Mouse (Mus musculus) MEL (cell line): ENCODE measurements around the gene Skap2. TPM values are rescaled to one million over a fixed set of nuclear protein-coding genes. Genes with fewer than 3 reads are reported as not detected.
A peak's percentile ranks its signal among the peaks of the same experiment; 100 is the strongest.

Experiments used
- DNase-seq: peaks from one replicate; pipeline ENCODE4 v3.0.0; 2011; ENCODE audit warnings: low read depth, low spot score
- H3K27ac ChIP-seq: 2 replicates; pipeline ENCODE4 v1.5.1; 2012; ENCODE audit warnings: low read depth, mild to moderate bottlenecking, control low read depth, low read length, moderate library complexity; ENCODE audit not compliant: control insufficient read depth
- H3K27me3 ChIP-seq, 2 experiments: fragments of 150-350 bp in 1 of 2; sonication (generic) in 1 of 2; 2 replicates each; pipeline ENCODE4 v1.6.1; 2012; ENCODE audit warnings: low read length in 2 of 2, mild to moderate bottlenecking in 2 of 2, improper control_type of control experiment in 1 of 2, moderate library complexity in 1 of 2; ENCODE audit not compliant: insufficient read depth in 2 of 2, control insufficient read depth in 1 of 2
- H3K36me3 ChIP-seq, 2 experiments: 2 replicates each; pipeline ENCODE4 v1.6.1; 2012 to 2014; ENCODE audit warnings: low read length in 2 of 2, improper control_type of control experiment in 1 of 2, inconsistent platforms in 1 of 2, mild to moderate bottlenecking in 1 of 2; ENCODE audit not compliant: insufficient read depth in 2 of 2, control insufficient read depth in 1 of 2
- H3K4me1 ChIP-seq, 2 experiments: fragments of 150-350 bp in 1 of 2; sonication (generic) in 1 of 2; 2 replicates each; pipeline ENCODE4 v1.6.1; 2012; ENCODE audit warnings: low read length in 2 of 2, improper control_type of control experiment in 1 of 2, mild to moderate bottlenecking in 1 of 2; ENCODE audit not compliant: insufficient read depth in 2 of 2, control insufficient read depth in 1 of 2
- H3K4me3 ChIP-seq, 2 experiments: fragments of 150-350 bp in 1 of 2; sonication (generic) in 1 of 2; 2 replicates each; pipeline ENCODE4 v1.5.1; 2012; ENCODE audit warnings: low read depth in 2 of 2, low read length in 2 of 2, mild to moderate bottlenecking in 2 of 2, moderate library complexity in 2 of 2, control low read depth in 1 of 2, improper control_type of control experiment in 1 of 2; ENCODE audit not compliant: control insufficient read depth in 1 of 2, insufficient read depth in 1 of 2
- H3K79me2 ChIP-seq: 2 replicates; pipeline ENCODE4 v1.6.1; 2012; ENCODE audit warnings: mild to moderate bottlenecking, low read length, moderate library complexity; ENCODE audit not compliant: control insufficient read depth, poor library complexity, insufficient read depth
- H3K9ac ChIP-seq: 2 replicates; pipeline ENCODE4 v1.6.1; 2012; ENCODE audit warnings: low read depth, mild to moderate bottlenecking, control low read depth, low read length, moderate library complexity; ENCODE audit not compliant: control insufficient read depth, poor library complexity, severe bottlenecking
- H3K9me3 ChIP-seq: fragments of 150-350 bp; sonication (generic); replicated peaks from 2 replicates; pipeline ENCODE4 v1.6.1; 2012; ENCODE audit warnings: mild to moderate bottlenecking, low read length, improper control_type of control experiment, moderate library complexity; ENCODE audit not compliant: insufficient read depth
- CTCF ChIP-seq, 3 experiments: IDR thresholded peaks in 2 of 3; conservative IDR thresholded peaks in 1 of 3; 2 replicates each; pipeline ENCODE4 v1.5.1; 2011 to 2012; ENCODE audit warnings: low read length in 3 of 3, low read depth in 2 of 3, mild to moderate bottlenecking in 2 of 3, improper control_type of control experiment in 1 of 3, inconsistent platforms in 1 of 3, mixed read lengths in 1 of 3, moderate library complexity in 1 of 3; ENCODE audit not compliant: control insufficient read depth in 1 of 3, insufficient read depth in 1 of 3, poor library complexity in 1 of 3, severe bottlenecking in 1 of 3
- HCFC1 ChIP-seq: IDR thresholded peaks from 2 replicates; pipeline ENCODE4 v1.6.1; 2012; ENCODE audit warnings: low read depth, mild to moderate bottlenecking, inconsistent platforms, low read length, improper control_type of control experiment, moderate library complexity
- KAT2A ChIP-seq: conservative IDR thresholded peaks from 2 replicates; pipeline ENCODE4 v1.6.1; 2012; ENCODE audit warnings: low read depth, low read length, improper control_type of control experiment, inconsistent platforms
- MAX ChIP-seq: IDR thresholded peaks from 2 replicates; pipeline ENCODE4 v1.6.1; 2011; ENCODE audit warnings: low read length, improper control_type of control experiment
- MAZ ChIP-seq: IDR thresholded peaks from 2 replicates; pipeline ENCODE4 v1.6.1; 2012; ENCODE audit warnings: low read depth, mild to moderate bottlenecking, inconsistent platforms, low read length, improper control_type of control experiment
- MXI1 ChIP-seq: IDR thresholded peaks from 2 replicates; pipeline ENCODE4 v1.6.1; 2011; ENCODE audit warnings: mild to moderate bottlenecking, low read depth, low read length, improper control_type of control experiment
- MYB ChIP-seq: IDR thresholded peaks from 2 replicates; pipeline ENCODE4 v1.6.1; 2011; ENCODE audit warnings: mild to moderate bottlenecking, low read depth, low read length, improper control_type of control experiment
- NELFE ChIP-seq: IDR thresholded peaks from 2 replicates; pipeline ENCODE4 v1.6.1; 2011; ENCODE audit warnings: low read depth, low read length, improper control_type of control experiment
- POLR2AphosphoS2 ChIP-seq: IDR thresholded peaks from 2 replicates; pipeline ENCODE4 v1.6.1; 2011; ENCODE audit warnings: low read length, improper control_type of control experiment
- RCOR1 ChIP-seq: IDR thresholded peaks from 2 replicates; pipeline ENCODE4 v1.6.1; 2012; ENCODE audit warnings: low read depth, mild to moderate bottlenecking, inconsistent platforms, low read length, improper control_type of control experiment
- SIN3A ChIP-seq: IDR thresholded peaks from 2 replicates; pipeline ENCODE4 v1.6.1; 2012; ENCODE audit warnings: low read length, improper control_type of control experiment, inconsistent platforms
- SMC3 ChIP-seq: IDR thresholded peaks from 2 replicates; pipeline ENCODE4 v1.6.1; 2011; ENCODE audit warnings: low read depth, low read length, improper control_type of control experiment
- TBP ChIP-seq: IDR thresholded peaks from 2 replicates; pipeline ENCODE4 v1.8.0; 2011; ENCODE audit warnings: low read depth, low read length, improper control_type of control experiment
- TCF12 ChIP-seq: IDR thresholded peaks from 2 replicates; pipeline ENCODE4 v1.6.1; 2014; ENCODE audit warnings: low read depth, mild to moderate bottlenecking, inconsistent platforms, low read length, improper control_type of control experiment, moderate library complexity
- USF1 ChIP-seq: IDR thresholded peaks from 2 replicates; pipeline ENCODE4 v1.6.1; 2014; ENCODE audit warnings: low read depth, mild to moderate bottlenecking, inconsistent platforms, low read length, improper control_type of control experiment, moderate library complexity
- USF2 ChIP-seq, 2 experiments: IDR thresholded peaks; 2 replicates each; pipeline ENCODE4 v1.6.1; 2011 to 2012; ENCODE audit warnings: improper control_type of control experiment in 2 of 2, low read length in 2 of 2, borderline replicate concordance in 1 of 2, inconsistent platforms in 1 of 2, low read depth in 1 of 2, mild to moderate bottlenecking in 1 of 2; ENCODE audit not compliant: insufficient read depth in 1 of 2
- ZMIZ1 ChIP-seq: IDR thresholded peaks from 2 replicates; pipeline ENCODE4 v1.6.1; 2012; ENCODE audit warnings: low read depth, mild to moderate bottlenecking, inconsistent platforms, low read length, improper control_type of control experiment, moderate library complexity
- polyA plus RNA-seq, 2 experiments: library from polyadenylated mRNA; stranded (reverse) in 1 of 2; unstranded in 1 of 2; fragments of >175 nt in 1 of 2; fragments of >200 nt in 1 of 2; gene quantifications; 2 replicates each; pipeline versions ENCODE4 v1.2.1 to v1.2.4; 2012; ENCODE audit warnings: low replicate concordance in 2 of 2, low read depth in 1 of 2; ENCODE audit not compliant: insufficient read length in 2 of 2, insufficient read depth in 1 of 2, missing spikeins in 1 of 2
- total RNA-seq: library from RNA; depleted of rRNA; stranded (reverse); fragments of 300-350 nt; gene quantifications from 2 replicates; pipeline ENCODE4 v1.2.3, GENCODE M21; 2012

The Skap2 gene
- total and polyA plus RNA-seq, 3 experiments: 17.8 to 31.3 TPM; not detected in 1

DNA sequence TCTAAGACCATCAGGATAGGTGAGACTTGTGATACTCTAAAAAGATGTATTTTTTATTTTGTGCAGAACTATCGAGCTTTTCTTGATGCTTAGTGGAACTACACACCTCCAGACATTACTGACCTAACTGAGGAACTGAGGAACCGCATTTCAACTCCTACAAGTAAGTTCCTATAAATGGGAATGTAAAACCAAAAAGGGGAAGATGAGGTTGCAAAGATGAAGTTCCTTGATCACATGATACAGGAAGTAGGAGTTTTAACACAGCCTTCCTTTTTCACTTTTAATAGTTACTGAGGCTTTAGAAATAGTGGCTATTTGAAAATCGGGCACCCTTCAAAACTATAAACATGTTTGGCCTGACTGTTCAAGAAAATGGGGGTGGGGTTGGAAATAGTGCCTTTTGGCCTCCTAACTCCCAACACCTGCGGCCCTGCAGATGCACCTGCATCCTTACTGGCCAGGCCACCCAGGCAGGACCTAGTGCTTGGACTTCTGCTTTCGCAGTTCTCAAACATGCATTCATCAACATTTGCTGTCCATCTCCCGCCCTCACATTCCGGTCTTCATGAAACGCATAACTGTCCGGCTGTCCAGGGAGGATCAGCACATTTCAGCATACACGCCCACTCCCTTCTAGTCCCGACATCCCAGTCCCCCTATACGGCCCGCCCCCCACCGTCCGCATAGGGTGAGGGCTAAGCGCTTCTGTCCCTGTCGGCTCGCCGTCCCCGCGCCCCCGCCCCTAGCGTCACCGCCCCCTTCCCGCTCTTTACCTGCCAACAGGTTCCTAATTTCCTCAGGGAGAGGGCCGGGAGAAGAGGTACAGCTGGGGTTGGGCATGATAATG lies 565 bp downstream of the Skap2 start (continued):
- no peak; the same call in 1 of the 2 replicates for TF ChIP-seq HCFC1
- TF ChIP-seq USF1: peak; percentile 83
- TF ChIP-seq MXI1: no peak
- no peak for TF ChIP-seq SIN3A

DNA sequence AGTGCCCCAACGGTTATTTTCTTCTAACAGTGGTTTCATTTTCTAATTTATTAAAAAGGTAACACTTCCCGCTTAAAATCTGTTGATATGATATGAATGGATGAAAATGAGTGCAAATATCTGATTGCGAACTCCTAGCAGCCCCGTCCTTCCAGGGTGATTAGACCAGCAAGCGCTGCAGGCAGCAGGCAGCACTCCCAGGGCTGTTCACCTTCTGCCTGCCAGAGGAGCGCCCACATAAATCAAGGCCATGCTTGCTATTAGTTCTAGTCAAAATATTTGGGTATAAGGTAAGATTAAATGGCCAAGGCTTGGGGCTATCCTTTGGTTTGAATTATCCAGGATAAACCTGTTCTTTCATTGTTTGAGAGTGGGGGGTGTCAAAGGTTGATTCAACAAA lies 3.0 kb downstream of the Skap2 start:
- no peak overlapping the region for H3K27ac ChIP-seq
- no peak for DNase-seq
- no peak overlapping the region for H3K9ac ChIP-seq
- TF ChIP-seq POLR2AphosphoS2: no peak
- TF ChIP-seq CTCF (IDR thresholded peaks at IDR 0.05 in 2 of 3, conservative IDR thresholded peaks at IDR 0.05 in 1 of 3; ENCODE audit: control insufficient read depth in 1 of 3, insufficient read depth in 1 of 3, low read depth in 2 of 3, low read length in 3 of 3, poor library complexity in 1 of 3, severe bottlenecking in 1 of 3): no peak
- H3K36me3 ChIP-seq: peaks cover 0 to 11% of the 10 kb centered on the region in 2 experiments; a peak in 2 of 4 replicates
- H3K4me1 ChIP-seq: peaks cover 0 to 12% of the 10 kb centered on the region in 2 experiments
- peaks cover 4% of the 10 kb centered on the region for H3K79me2 ChIP-seq
- H3K9me3 ChIP-seq: no peaks in the 10 kb centered on the region
- no peaks in the 10 kb centered on the region for H3K27me3 ChIP-seq
- no peak overlapping the region for H3K4me3 ChIP-seq

DNA sequence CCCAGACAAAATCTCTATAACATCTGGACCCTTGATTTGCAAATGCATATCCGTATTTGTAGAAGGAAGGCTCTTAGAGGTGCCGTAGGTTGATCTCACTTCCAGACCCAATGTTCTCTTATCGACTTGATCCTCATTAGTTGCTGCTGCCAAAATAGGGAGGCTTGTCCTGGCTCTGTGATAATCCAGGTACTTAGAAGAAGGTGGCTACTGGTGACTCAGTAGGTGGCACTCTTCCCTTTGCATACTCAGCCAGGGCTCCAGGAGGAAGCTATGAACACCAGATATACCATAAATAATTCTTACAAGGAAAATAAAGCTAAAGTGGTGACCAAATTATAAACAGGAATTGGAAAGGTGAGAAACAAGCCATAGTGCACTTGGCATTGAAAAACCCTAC lies 3.6 kb downstream of the Skap2 start:
- H3K9me3 ChIP-seq: no peaks in the 10 kb centered on the region
- H3K4me1 ChIP-seq: peaks cover 0 to 7% of the 10 kb centered on the region in 2 experiments
- DNase-seq: no peak
- no peak overlapping the region for H3K4me3 ChIP-seq
- peaks cover 0 to 8% of the 10 kb centered on the region in 2 experiments; a peak in 2 of 4 replicates for H3K36me3 ChIP-seq
- no peak overlapping the region for H3K9ac ChIP-seq
- H3K27ac ChIP-seq: no peak overlapping the region
- no peaks in the 10 kb centered on the region for H3K27me3 ChIP-seq
- H3K79me2 ChIP-seq: peaks cover 4% of the 10 kb centered on the region
- TF ChIP-seq NELFE (no peak), SMC3 (no peak), KAT2A (no peak), ZMIZ1 (no peak), TBP (no peak), HCFC1 (no peak), USF2 (IDR thresholded peaks at IDR 0.05; ENCODE audit: borderline replicate concordance in 1 of 2, insufficient read depth in 1 of 2, low read depth in 1 of 2, low read length in 2 of 2) (no peak), SIN3A (no peak), TCF12 (no peak), RCOR1 (no peak), USF1 (no peak), MAX (no peak), MAZ (no peak), MYB (no peak)
